In the genomic region with DNA sequence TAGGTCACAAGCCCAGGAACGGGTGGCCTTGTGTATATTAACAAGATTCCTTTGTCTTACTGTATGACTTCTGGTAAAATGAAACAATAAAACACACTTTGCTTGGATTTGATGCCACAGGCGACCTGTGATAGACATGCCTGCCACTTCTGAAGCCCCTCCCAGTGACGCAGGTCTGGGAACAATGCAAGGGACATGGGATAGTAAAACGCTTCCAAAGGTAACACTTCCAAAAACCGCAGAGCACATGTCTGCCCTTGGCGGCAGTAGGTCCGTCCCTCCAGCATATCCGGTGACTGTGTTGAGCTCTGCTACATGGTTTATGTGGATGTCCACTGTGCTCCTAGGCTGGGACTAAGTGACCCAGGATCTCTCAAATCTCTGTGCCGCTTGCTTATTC, we compare ENCODE assay signal across 22 mouse cellular contexts.
"Had no signal": no experiment of that assay in that cellular context is flagged by ENCODE, and none has a peak within 500 bp of the region (broad histone marks: within the 10 kb centered on the region; RNA-seq: fewer than 3 reads in every experiment).

No protein-coding gene starts in this region.

- H3K9ac ChIP-seq: embryonic facial prominence, embryonic 12.5 days; embryonic facial prominence, embryonic 13.5 days; embryonic facial prominence, embryonic 15.5 days; forebrain, embryonic 12.5 days; forebrain, embryonic 13.5 days; forebrain, embryonic 15.5 days; forebrain, postnatal 0 days had no signal

- DNase-seq: cerebellum, adult 8-10 months; cerebellum, adult 9-10 months; embryo, embryonic 11 days; forebrain, postnatal 0 days; gastrocnemius, adult 2 months; gastrocnemius, postnatal 10 days; gastrocnemius, postnatal 14 days; gastrocnemius, postnatal 25 days; gastrocnemius, postnatal 36 days; heart, adult 18-20 months; heart, adult 2 months had no signal

- H3K4me1 ChIP-seq: embryonic facial prominence, embryonic 10.5 days; embryonic facial prominence, embryonic 12.5 days; embryonic facial prominence, embryonic 13.5 days; embryonic facial prominence, embryonic 15.5 days; forebrain, embryonic 10.5 days; forebrain, embryonic 12.5 days; forebrain, embryonic 15.5 days had no signal

- ATAC-seq: forebrain, embryonic 13.5 days; forebrain, embryonic 14.5 days; forebrain, embryonic 16.5 days; forebrain, postnatal 0 days had no signal

- H3K9me3 ChIP-seq: embryonic facial prominence, embryonic 10.5 days; embryonic facial prominence, embryonic 12.5 days; embryonic facial prominence, embryonic 13.5 days; embryonic facial prominence, embryonic 15.5 days; forebrain, embryonic 10.5 days; forebrain, embryonic 12.5 days; forebrain, embryonic 13.5 days; forebrain, embryonic 15.5 days had no signal

- H3K4me2 ChIP-seq: embryonic facial prominence, embryonic 12.5 days; embryonic facial prominence, embryonic 13.5 days; embryonic facial prominence, embryonic 15.5 days; forebrain, embryonic 12.5 days; forebrain, embryonic 13.5 days; forebrain, embryonic 15.5 days had no signal

- H3K27ac ChIP-seq: embryonic facial prominence, embryonic 10.5 days; embryonic facial prominence, embryonic 12.5 days; embryonic facial prominence, embryonic 13.5 days; embryonic facial prominence, embryonic 15.5 days; forebrain, embryonic 10.5 days; forebrain, embryonic 12.5 days; forebrain, embryonic 13.5 days; forebrain, embryonic 15.5 days; gastrocnemius, adult 2 months; heart, adult 2 months had no signal

- H3K4me3 ChIP-seq: embryonic facial prominence, embryonic 10.5 days; embryonic facial prominence, embryonic 12.5 days; embryonic facial prominence, embryonic 13.5 days; embryonic facial prominence, embryonic 15.5 days; erythroblast, embryonic 14.5 days; forebrain, embryonic 10.5 days; forebrain, embryonic 12.5 days; forebrain, embryonic 13.5 days; forebrain, embryonic 15.5 days; gastrocnemius, adult 2 months; heart, adult 2 months had no signal

- H3K27me3 ChIP-seq: embryonic facial prominence, embryonic 12.5 days; embryonic facial prominence, embryonic 13.5 days; embryonic facial prominence, embryonic 15.5 days; forebrain, embryonic 12.5 days; forebrain, embryonic 13.5 days; forebrain, embryonic 15.5 days had no signal
